Mouse (Mus musculus): Measurements from ENCODE around the gene Slc17a7.

- no peak for TF ChIP-seq GATA1 (IDR thresholded peaks at IDR 0.05; ENCODE audit: borderline replicate concordance, low read length)
- TF ChIP-seq CTCF (IDR thresholded peaks at IDR 0.05; ENCODE audit: low read depth, low read length): peak; percentile 82
- no peak for TF ChIP-seq TAL1 (conservative IDR thresholded peaks at IDR 0.05; ENCODE audit: low read depth, low read length)
- TF ChIP-seq GATA2 (IDR thresholded peaks at IDR 0.05; ENCODE audit: borderline replicate concordance, low read depth, low read length): no peak
Observed at GRCm38 (mm10) chr7:45128624-45129246, 35.0 kb upstream of the Slc17a7 start, which contains the start of gene Rpl13a.

Measured in G1E (cell line).